Mouse (Mus musculus) c-Kit-positive CD71-negative TER-119-negative erythroid progenitor cells, embryonic 14.5 days (primary cell): Measurements from ENCODE around the gene Slc44a5.

Source experiments
- DNase-seq: peaks from one replicate; pipeline ENCODE4 v3.0.0-alpha.2; 2013; ENCODE audit warnings: low read depth

Gene Slc44a5

GRCm38 (mm10) chr3:154171881-154172592 is 198.8 kb downstream of the Slc44a5 start:
- DNase-seq, result no peak

GRCm38 (mm10) chr3:154172593-154172965 is 199.3 kb downstream of the Slc44a5 start:
- DNase-seq, result no peak

- DNase-seq, result no peak
These were observed 200.3 kb downstream of the Slc44a5 start for GRCm38 (mm10) chr3:154173556-154173955.

GRCm38 (mm10) chr3:154174031-154174430 is 200.8 kb downstream of the Slc44a5 start:
- no peak for DNase-seq

- no peak for DNase-seq
These were observed 201.5 kb downstream of the Slc44a5 start for GRCm38 (mm10) chr3:154174766-154175165.

GRCm38 (mm10) chr3:154177665-154178305 is 204.5 kb downstream of the Slc44a5 start:
- DNase-seq, result peak; percentile 17

- no peak for DNase-seq
These were observed 206.2 kb downstream of the Slc44a5 start for GRCm38 (mm10) chr3:154179423-154179920.

GRCm38 (mm10) chr3:154182987-154183386 is 209.8 kb downstream of the Slc44a5 start:
- DNase-seq, result peak; percentile 22

- no peak for DNase-seq
These were observed 210.7 kb downstream of the Slc44a5 start for GRCm38 (mm10) chr3:154183957-154184356.

- DNase-seq, result no peak
These were observed 215.4 kb downstream of the Slc44a5 start for GRCm38 (mm10) chr3:154188668-154189067.

- DNase-seq, result no peak
These were observed 219.2 kb downstream of the Slc44a5 start for GRCm38 (mm10) chr3:154192328-154193030.

GRCm38 (mm10) chr3:154193189-154193840 is 220.1 kb downstream of the Slc44a5 start:
- no peak for DNase-seq

- no peak for DNase-seq
These were observed 227.2 kb downstream of the Slc44a5 start for GRCm38 (mm10) chr3:154200422-154200828.

- DNase-seq, result no peak
These were observed 228.6 kb downstream of the Slc44a5 start for GRCm38 (mm10) chr3:154201796-154202195.

- DNase-seq, result no peak
These were observed 229.1 kb downstream of the Slc44a5 start for GRCm38 (mm10) chr3:154202383-154202782.

GRCm38 (mm10) chr3:154208479-154208878 is 235.2 kb downstream of the Slc44a5 start:
- DNase-seq, result no peak

GRCm38 (mm10) chr3:154209201-154209754 is 236.0 kb downstream of the Slc44a5 start:
- DNase-seq, result no peak

GRCm38 (mm10) chr3:154209776-154210430 is 236.7 kb downstream of the Slc44a5 start:
- DNase-seq, result no peak

GRCm38 (mm10) chr3:154210431-154211055 is 237.3 kb downstream of the Slc44a5 start:
- no peak for DNase-seq

- no peak for DNase-seq
These were observed 239.3 kb downstream of the Slc44a5 start for GRCm38 (mm10) chr3:154212551-154212950.

- DNase-seq, result no peak
These were observed 242.1 kb downstream of the Slc44a5 start for GRCm38 (mm10) chr3:154215309-154215708.
